Mouse (Mus musculus): ENCODE results near the gene Lpo.

Lpo gene

DNA sequence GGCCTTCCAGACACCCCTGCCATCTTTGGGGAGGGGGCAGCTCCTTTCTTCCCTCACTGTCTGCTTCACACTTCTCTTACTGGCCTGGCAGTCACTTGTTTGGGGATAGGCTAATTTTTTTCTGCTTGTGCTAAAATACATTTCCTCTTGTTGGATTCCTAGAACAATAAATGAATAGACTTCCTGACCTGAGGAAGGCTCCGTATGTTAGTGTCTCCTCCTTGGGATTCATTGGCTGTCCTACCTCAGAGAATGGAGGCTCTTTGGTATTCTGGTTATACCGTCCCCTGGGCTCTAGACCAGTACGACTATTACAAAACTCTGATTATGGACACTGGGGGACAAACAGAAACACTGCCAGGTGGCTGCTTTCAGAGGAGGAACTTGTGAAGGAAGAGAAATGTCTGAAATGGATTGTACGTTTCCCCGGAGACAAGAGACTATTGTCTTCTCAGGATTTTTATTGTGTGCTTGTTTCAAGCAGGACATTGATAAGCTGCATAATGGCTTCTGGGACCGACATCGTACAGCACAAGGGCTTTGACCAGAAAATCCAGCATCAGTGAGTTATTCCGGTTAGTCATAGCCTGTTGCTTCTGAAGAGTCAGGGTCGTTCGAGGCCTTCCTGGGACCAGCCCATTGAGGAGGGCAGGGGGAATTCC, at the start of gene Lpo:
Gene Lpo, minus strand, starts transcription at position 51 of the 662 bp plus-strand sequence.
- DNase-seq (ENCODE audit: low read depth), result no peak

- no peak for DNase-seq (ENCODE audit: low read depth)
Measured at GRCm38 (mm10) chr11:87875436-87875835, 47.3 kb upstream of the Lpo start, which contains the start of gene Epx. Gene Epx, minus strand, starts transcription at chr11:87875536.

DNA sequence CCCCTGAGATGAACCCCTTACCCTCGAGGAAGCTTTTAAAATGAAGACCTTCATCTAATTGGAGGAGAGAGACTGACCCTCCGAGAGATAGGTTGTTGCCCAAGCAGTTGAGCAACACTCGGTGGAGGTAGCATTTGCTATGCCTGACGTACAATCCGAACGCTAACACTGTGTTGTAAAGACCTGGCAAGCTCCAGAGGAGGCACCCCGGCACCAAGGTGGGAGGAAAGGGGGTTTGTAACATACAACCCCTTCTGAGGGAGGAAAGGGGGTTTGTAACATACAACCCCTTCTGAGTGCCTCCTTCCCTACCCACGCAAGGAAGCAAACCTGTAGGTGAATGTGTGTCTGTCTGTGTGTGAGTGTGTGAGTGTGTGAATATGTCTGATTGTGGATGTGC, 43.7 kb upstream of the Lpo start:
- DNase-seq (ENCODE audit: low read depth), result no peak

GRCm38 (mm10) chr11:87870096-87870495, 42.0 kb upstream of the Lpo start:
- no peak for DNase-seq (ENCODE audit: low read depth)

DNA sequence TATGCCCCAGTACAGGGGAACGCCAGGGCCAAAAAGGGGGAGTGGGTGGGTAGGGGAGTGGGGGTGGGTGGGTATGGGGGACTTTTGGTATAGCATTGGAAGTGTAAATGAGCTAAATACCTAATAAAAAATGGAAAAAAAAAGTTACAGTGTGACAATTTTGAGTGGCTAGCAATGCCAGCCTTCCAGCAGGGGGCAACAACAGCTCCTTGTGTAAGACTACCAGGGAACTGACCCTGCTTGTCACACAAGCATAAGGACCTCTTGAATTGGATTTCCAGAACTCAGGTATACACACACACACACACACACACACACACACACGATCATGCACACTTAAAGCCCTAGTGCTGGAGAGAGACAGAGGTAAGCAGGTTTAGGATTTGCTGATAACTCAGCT, 38.8 kb upstream of the Lpo start:
- DNase-seq (ENCODE audit: low read depth), result peak; percentile 59

GRCm38 (mm10) chr11:87862805-87863204, 34.7 kb upstream of the Lpo start:
- no peak for DNase-seq (ENCODE audit: low read depth)

GRCm38 (mm10) chr11:87860426-87860825, 32.3 kb upstream of the Lpo start:
- no peak for DNase-seq (ENCODE audit: low read depth)

- no peak for DNase-seq (ENCODE audit: low read depth)
Measured at GRCm38 (mm10) chr11:87859273-87859672, 31.2 kb upstream of the Lpo start.

DNA sequence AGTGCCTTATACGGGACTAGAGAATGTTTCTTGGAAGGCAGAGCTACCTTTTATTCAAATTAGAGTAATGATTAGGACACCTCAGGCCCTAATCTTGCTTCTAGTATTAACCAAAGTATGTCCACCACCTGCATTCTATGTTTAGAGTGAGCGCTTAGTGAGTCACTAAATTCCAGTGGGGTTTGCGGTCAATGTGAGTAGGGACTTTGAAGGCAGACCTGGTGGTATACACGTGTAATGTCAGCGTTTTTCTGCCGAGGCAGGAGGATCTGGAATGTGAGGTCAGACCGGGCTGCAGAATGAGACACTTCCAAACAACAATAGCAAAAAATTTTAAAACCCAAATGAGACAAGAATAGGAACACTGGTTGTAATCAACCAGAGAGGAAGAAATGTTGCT, 26.5 kb upstream of the Lpo start:
- no peak for DNase-seq (ENCODE audit: low read depth)

- DNase-seq (ENCODE audit: low read depth), result no peak
Measured at GRCm38 (mm10) chr11:87853597-87853954, 25.5 kb upstream of the Lpo start.

DNA sequence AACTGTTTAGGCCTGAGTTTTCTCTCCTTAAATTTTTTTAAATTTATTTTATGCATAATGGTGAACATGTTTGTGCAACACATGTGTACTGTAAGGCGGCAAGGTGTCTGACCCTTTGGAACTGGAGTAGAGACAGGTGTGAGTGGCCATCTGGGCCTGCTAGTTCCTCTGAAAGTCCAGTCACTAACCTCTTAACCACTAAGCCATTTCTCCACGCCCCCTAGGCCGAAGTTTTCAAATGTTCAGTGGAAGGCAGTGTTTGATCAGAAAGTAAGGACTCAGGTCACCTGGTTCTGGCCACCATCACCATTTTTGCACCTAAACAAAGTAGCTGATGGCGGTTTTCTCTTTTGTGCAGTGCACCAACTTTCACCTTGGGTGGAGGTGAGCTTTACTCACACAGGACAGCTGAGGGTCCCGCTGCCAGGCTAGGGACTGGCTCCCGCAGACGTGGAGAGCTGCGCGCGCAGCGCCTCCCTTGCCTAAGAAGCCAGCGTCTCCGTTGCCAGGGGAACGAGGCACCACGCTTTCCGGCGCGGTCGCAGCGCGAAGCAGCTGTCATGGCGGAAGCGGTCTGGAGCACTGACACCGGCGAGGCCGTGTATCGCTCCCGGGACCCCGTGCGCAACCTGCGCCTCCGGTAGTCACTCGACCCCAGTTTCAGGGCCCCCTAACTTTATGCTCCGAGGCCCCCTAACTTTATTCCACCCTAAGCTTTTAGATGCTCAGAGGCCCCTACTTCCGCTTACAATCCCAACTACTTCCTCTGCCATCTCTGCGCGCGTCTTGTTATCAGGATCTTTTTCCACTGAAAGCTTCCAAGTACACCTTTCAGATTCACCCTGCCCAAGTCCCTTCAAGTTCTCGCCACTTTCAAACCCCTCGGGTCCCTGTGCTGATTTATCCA, 24.9 kb upstream of the Lpo start, which contains the start of gene Mks1:
Gene Mks1, plus strand, starts transcription at position 526 of the 907 bp plus-strand sequence.
- peak; percentile 95 for DNase-seq (ENCODE audit: low read depth)

DNA sequence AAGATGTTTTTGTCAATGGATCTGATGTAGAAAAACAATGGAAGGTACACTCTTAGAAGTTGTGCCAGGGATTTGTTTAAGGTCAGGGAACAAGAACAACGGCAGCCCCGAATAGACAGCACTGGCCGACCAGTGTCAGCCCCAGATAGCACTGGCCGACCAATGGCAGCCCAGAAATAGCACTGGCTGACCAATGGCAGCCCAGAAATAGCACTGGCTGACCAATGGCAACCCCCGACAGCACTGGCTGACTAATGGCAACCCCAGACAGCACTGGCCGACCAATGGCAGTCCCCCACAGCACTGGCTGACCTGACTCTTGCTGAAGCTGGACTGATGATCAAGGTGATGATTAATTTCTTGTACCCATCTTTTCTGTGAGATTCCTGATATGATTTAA, 19.8 kb upstream of the Lpo start:
- DNase-seq (ENCODE audit: low read depth), result no peak

DNA sequence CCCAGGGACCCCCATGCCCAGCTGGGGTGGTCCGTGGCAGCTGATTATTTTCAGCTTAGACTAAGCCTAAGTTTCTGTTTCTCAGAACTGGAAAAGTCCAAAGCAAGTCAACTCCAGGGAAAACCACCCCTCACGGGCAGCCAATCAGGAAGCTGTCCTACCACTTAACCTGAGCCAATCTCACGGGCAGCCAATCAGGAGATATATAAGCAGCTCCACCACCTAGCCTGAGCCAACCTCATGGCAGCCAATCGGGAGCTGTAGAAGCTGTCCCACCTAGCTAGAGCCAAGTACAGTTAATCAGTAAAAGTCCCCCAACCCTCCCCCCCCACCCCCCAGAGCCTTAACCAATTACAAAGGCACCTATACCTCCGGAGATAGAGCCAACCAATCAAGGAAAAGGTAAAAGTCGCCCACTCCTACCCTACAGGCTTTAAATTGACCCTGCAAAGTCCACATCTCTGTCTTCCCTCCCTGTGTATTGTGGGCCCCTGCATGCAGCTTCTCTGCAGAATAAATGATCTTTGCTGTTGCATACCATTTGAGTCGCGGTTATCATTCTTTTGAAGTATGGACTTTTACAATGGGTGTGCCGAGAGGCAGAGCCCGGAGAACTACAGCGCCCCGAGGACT, 19.0 kb upstream of the Lpo start:
- DNase-seq (ENCODE audit: low read depth), result no peak

DNA sequence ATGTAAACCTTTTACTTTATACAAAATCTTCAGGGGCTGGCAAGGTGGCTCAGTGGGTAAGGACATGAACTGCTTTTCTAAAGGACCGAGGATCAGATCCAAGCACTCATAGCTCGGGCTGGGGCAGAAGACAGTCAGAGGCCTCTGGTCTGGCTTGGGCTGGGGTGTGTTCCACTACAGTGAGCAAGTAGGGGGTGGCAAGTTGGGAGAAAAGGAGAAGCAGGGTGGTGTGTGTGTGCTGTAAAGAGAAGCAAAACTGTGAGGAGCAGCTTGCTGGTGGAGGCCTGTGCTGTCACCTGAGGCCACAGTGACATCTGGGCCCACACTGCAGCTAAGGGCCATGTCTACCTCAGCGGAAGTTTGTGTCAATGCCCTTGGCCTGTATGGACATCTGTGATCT, 13.3 kb upstream of the Lpo start:
- DNase-seq (ENCODE audit: low read depth), result no peak

DNA sequence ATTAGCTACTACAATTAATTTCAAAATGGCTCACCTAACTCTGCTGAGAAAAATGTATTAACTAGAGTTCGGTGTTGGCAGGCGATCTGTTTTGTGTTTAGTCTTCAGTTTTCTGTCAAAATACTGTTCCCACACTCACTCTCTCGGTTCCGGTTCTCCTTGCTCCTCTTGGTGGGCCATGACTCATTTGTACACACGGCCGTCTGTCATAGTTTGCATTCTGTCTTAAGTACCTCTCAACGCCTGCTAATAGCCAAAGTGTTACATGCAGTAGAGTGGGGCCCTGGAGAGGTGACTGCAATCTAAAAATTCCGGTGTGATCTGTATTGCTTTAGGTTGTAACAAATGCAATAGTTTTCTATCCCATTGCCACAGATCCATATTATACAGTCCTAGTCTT, 12.6 kb upstream of the Lpo start:
- DNase-seq (ENCODE audit: low read depth), result no peak

GRCm38 (mm10) chr11:87821502-87821901, 6.6 kb downstream of the Lpo start:
- DNase-seq (ENCODE audit: low read depth), result no peak

- DNase-seq (ENCODE audit: low read depth), result no peak
Measured at GRCm38 (mm10) chr11:87817443-87817773, 10.7 kb downstream of the Lpo start.

DNA sequence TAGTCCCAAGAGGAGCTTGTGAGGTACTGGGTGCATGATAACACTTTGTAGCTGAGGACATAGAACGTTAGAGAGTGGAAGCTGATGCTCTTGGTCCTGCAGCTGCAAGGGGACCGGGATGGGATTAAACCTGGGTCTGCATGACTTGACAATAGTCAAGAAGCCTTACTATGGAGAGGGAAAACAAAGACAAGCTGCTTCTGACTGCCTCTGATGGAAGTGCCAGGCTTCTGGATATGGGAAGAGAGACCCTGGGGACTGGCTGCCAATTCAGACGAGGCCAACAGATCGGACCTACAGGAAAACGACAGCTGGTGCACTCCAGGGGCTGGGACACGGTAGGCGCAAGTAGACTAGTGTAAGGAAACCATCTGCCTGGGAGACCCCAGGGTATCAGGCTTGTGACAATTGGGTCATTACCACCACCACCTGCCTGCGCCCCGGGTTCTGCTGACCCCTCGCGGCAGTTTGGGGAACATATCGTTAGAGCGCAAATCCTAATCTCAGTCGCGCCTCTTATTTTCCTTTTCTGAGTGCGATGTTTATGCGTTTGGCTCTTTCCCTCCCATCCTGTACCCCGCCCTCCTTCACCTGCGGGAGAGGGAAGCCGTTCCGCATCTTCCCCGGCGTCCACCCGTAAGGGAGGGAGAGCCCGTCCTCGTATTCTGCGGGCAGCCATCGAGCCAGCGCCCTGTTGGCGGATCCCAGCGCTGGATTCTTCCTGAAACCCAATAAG, 11.2 kb downstream of the Lpo start:
- peak; percentile 67 for DNase-seq (ENCODE audit: low read depth)

- DNase-seq (ENCODE audit: low read depth), result no peak
Measured at GRCm38 (mm10) chr11:87814831-87815230, 13.3 kb downstream of the Lpo start.

GRCm38 (mm10) chr11:87811396-87811795, 16.7 kb downstream of the Lpo start:
- no peak for DNase-seq (ENCODE audit: low read depth)

- peak; percentile 69 for DNase-seq (ENCODE audit: low read depth)
Measured at GRCm38 (mm10) chr11:87808236-87808635, 19.9 kb downstream of the Lpo start.

DNA sequence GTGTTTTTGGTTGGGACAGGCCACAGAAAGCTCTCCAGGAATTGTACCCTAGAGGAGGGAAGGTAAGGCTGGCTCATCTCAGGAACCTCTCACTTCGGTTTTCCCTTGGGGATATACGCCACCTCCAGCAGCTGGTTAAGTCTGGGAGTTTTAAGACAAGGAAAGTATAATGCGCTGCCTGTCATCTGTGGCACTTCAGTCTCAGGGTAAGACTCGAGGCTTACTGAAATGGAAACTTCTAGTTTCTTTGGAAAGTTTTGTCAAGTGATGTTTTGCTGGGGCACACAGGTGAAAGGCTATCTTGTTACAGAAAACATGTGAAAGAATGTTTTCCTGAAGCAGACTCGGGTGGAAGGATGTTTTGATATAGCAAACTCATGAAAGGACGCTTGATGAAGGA, 20.7 kb downstream of the Lpo start:
- no peak for DNase-seq (ENCODE audit: low read depth)
